Mouse (Mus musculus) neural tube, embryonic 11.5 days (tissue): Measurements from ENCODE around the gene Igf2r. TPM values are rescaled to one million over a fixed set of nuclear protein-coding genes. Genes with fewer than 3 reads are reported as not detected.

Experiments
- ATAC-seq: fragments of 200-750 bp; cut with Nextera tagmentation; 2 replicates; pipeline ENCODE4 v1.8.0; 2017; ENCODE audit warnings: moderate number of reproducible peaks, mild to moderate bottlenecking, moderate TSS enrichment, moderate library complexity; ENCODE audit not compliant: insufficient read depth, low FRiP score, low TSS enrichment
- DNase-seq: peaks from one replicate; pipeline ENCODE4 v3.0.0-alpha.2; 2015; ENCODE audit warnings: low spot score
- H3K27ac ChIP-seq: fragments of 300-500 bp; sonication (generic); 2 replicates; pipeline ENCODE4 v1.5.1; 2014; ENCODE audit warnings: low read depth, mild to moderate bottlenecking, low read length
- H3K27me3 ChIP-seq: fragments of 300-500 bp; sonication (generic); 2 replicates; pipeline ENCODE4 v1.6.1; 2014; ENCODE audit warnings: mild to moderate bottlenecking, low read length, mixed read lengths; ENCODE audit not compliant: control insufficient read depth, insufficient read depth
- H3K36me3 ChIP-seq: fragments of 300-500 bp; sonication (generic); 2 replicates; pipeline ENCODE4 v1.6.1; 2014; ENCODE audit warnings: mild to moderate bottlenecking, low read length, moderate library complexity, mixed read lengths; ENCODE audit not compliant: control insufficient read depth, insufficient read depth
- H3K4me1 ChIP-seq: fragments of 300-500 bp; sonication (generic); 2 replicates; pipeline ENCODE4 v1.6.1; 2014; ENCODE audit warnings: low read length, mixed read lengths; ENCODE audit not compliant: control insufficient read depth, insufficient read depth
- H3K4me2 ChIP-seq: fragments of 300-500 bp; sonication (generic); 2 replicates; pipeline ENCODE4 v1.6.1; 2014; ENCODE audit warnings: low read depth, mild to moderate bottlenecking, moderate library complexity
- H3K4me3 ChIP-seq: fragments of 300-500 bp; sonication (generic); 2 replicates; pipeline ENCODE4 v1.5.1; 2014; ENCODE audit warnings: low read depth, low read length
- H3K9ac ChIP-seq: fragments of 300-500 bp; sonication (generic); 2 replicates; pipeline ENCODE4 v1.6.1; 2014; ENCODE audit warnings: mild to moderate bottlenecking, low read length
- H3K9me3 ChIP-seq: fragments of 300-500 bp; sonication (generic); 2 replicates; pipeline ENCODE4 v1.6.1; 2016; ENCODE audit warnings: low read length; ENCODE audit not compliant: control insufficient read depth
- WGBS: fragments of 180-500 bp; shearing (Covaris S2); extraction: QIAGEN DNeasy Blood & Tissue Kit; methylation state at CpG from one replicate; pipeline ENCODE4 v1.1.7; 2014; 5-methylcytosine and 5-hydroxymethylcytosine counted together
- polyA plus RNA-seq: library from polyadenylated mRNA; unstranded; fragments of >200 nt; fragmentation: Nextera tagmentation; extraction: Ambion mirVana; gene quantifications from 2 replicates; pipeline ENCODE4 v1.2.1, GENCODE M21; 2014

The Igf2r gene
- polyA plus RNA-seq, 1 experiment from 2014 or later, result 24.1 TPM

DNA sequence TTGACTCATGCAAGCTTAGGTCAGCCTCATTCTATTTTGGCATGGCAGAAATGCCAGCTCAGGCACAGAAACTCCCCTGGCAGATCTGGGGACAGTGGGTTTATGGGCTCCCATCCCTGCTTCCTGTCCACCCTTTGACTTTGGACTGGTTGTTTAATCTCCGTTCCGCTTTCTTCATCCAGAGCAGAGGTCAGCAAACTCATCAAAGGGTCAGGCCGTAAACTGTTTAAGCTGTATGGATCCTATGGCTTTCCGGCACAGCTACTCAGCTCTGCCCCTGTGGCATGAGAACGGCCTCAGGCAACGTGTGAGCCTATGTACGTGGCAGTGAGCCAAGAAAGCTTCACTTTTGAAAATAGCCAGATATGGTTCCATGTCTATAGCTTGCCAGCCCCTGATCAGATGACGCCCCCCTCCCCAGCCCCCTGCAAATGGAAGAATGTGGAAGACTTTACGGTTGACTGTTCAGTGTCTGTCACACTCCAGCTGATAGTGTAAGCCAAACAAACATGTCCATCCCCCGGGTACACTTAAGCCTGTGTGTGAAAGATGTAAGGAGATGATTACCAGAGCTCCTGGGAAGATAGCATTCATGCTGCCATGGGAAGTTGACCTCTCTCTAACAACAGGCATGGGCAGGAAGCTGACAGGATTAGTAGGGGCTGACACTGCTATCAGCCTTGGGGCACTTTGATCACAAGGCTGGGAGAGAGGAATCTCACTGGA lies 21.1 kb upstream of the Igf2r start:
- Histone ChIP-seq H3K4me3 (no peak overlapping the region), H3K9ac (no peak overlapping the region), H3K36me3 (no peaks in the 10 kb centered on the region), H3K27me3 (no peaks in the 10 kb centered on the region), H3K4me2 (no peak overlapping the region), H3K27ac (peak overlapping the region; percentile 11; the same call in 1 of the 2 replicates), H3K9me3 (no peaks in the 10 kb centered on the region), H3K4me1 (0 out of 2 replicates have a peak, but pooled peaks cover 2% of the 10 kb centered on the region)
- DNase-seq (peak; percentile 40), ATAC-seq (no peak)
- WGBS, result 23% methylated on average over 10 of the region's 10 CpGs

- no peak for DNase-seq
- no peaks in the 10 kb centered on the region for H3K27me3 ChIP-seq
- H3K4me1 ChIP-seq, result no peaks in the 10 kb centered on the region
- ATAC-seq, result no peak
- H3K36me3 ChIP-seq, result no peaks in the 10 kb centered on the region
- H3K9ac ChIP-seq, result no peak overlapping the region
- no peaks in the 10 kb centered on the region for H3K9me3 ChIP-seq
- H3K27ac ChIP-seq, result no peak overlapping the region
- WGBS, result 78% methylated on average over 11 of the region's 11 CpGs
- H3K4me2 ChIP-seq, result no peak overlapping the region
- H3K4me3 ChIP-seq, result no peak overlapping the region
These were observed 13.7 kb upstream of the Igf2r start for GRCm38 (mm10) chr17:12782861-12783847.

GRCm38 (mm10) chr17:12781101-12781500 lies 11.6 kb upstream of the Igf2r start:
- no peak for ATAC-seq
- Histone ChIP-seq H3K4me2 (no peak overlapping the region), H3K4me3 (no peak overlapping the region), H3K27ac (no peak overlapping the region), H3K27me3 (no peaks in the 10 kb centered on the region), H3K4me1 (no peaks in the 10 kb centered on the region), H3K36me3 (no peaks in the 10 kb centered on the region), H3K9me3 (no peaks in the 10 kb centered on the region), H3K9ac (no peak overlapping the region)
- peak; percentile 57 for DNase-seq
- WGBS, result 54% methylated on average over 5 of the region's 5 CpGs

GRCm38 (mm10) chr17:12780125-12780524 lies 10.7 kb upstream of the Igf2r start:
- ATAC-seq (no peak), DNase-seq (no peak)
- Histone ChIP-seq H3K4me2 (no peak overlapping the region), H3K9me3 (no peaks in the 10 kb centered on the region), H3K27me3 (no peaks in the 10 kb centered on the region), H3K4me3 (no peak overlapping the region), H3K4me1 (no peaks in the 10 kb centered on the region), H3K36me3 (no peaks in the 10 kb centered on the region), H3K9ac (no peak overlapping the region), H3K27ac (no peak overlapping the region; the same call in 1 of the 2 replicates)
- WGBS, result 35% methylated on average over 8 of the region's 8 CpGs

- H3K36me3 ChIP-seq, result no peaks in the 10 kb centered on the region
- H3K27ac ChIP-seq, result no peak overlapping the region
- no peaks in the 10 kb centered on the region for H3K9me3 ChIP-seq
- no peak overlapping the region for H3K4me3 ChIP-seq
- no peak overlapping the region for H3K4me2 ChIP-seq
- ATAC-seq (no peak), DNase-seq (no peak)
- no peak overlapping the region for H3K9ac ChIP-seq
- 91% methylated on average over 3 of the region's 3 CpGs for WGBS
- H3K4me1 ChIP-seq, result no peaks in the 10 kb centered on the region
- no peaks in the 10 kb centered on the region for H3K27me3 ChIP-seq
These were observed 10.0 kb upstream of the Igf2r start for GRCm38 (mm10) chr17:12779442-12779841.

GRCm38 (mm10) chr17:12773956-12774355 lies 4.5 kb upstream of the Igf2r start:
- peaks cover under 1% of the 10 kb centered on the region; the same call in 1 of the 2 replicates for H3K4me1 ChIP-seq
- no peak for DNase-seq
- ATAC-seq, result no peak
- 0 out of 2 replicates have a peak, but pooled peaks cover 1% of the 10 kb centered on the region for H3K36me3 ChIP-seq
- H3K4me2 ChIP-seq, result no peak overlapping the region
- H3K9ac ChIP-seq, result no peak overlapping the region
- no peak overlapping the region for H3K27ac ChIP-seq
- 81% methylated on average over 3 of the region's 3 CpGs for WGBS
- H3K4me3 ChIP-seq, result no peak overlapping the region
- no peaks in the 10 kb centered on the region; the same call in 1 of the 2 replicates for H3K9me3 ChIP-seq
- H3K27me3 ChIP-seq, result no peaks in the 10 kb centered on the region

DNA sequence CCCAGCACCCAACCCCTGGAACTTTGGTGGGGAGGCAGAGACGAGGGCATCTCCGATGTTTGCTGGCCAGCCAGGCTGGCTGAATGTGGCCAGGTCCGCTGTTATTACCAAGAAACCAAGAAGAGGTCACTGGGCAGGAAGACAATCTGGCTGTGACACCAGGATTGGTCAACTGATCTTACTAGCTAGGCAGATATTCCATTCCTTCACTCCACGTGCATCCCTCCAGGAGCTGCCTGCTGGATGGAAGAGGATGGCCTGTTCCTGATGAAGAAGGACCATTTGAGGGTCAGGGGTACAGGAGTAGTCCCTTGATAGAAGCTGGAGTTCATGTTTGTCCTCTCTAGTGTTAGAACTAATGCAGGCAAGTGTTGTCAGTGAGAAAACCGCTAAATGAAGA lies 1.0 kb upstream of the Igf2r start:
- DNase-seq (no peak), ATAC-seq (no peak)
- Histone ChIP-seq H3K4me3 (no peak overlapping the region), H3K36me3 (0 out of 2 replicates have a peak, but pooled peaks cover 2% of the 10 kb centered on the region), H3K4me2 (no peak overlapping the region), H3K27me3 (no peaks in the 10 kb centered on the region), H3K27ac (no peak overlapping the region), H3K9me3 (no peaks in the 10 kb centered on the region; the same call in 1 of the 2 replicates), H3K9ac (no peak overlapping the region), H3K4me1 (peaks cover 9% of the 10 kb centered on the region; the same call in 1 of the 2 replicates)
- 86% methylated on average over 5 of the region's 5 CpGs for WGBS

DNA sequence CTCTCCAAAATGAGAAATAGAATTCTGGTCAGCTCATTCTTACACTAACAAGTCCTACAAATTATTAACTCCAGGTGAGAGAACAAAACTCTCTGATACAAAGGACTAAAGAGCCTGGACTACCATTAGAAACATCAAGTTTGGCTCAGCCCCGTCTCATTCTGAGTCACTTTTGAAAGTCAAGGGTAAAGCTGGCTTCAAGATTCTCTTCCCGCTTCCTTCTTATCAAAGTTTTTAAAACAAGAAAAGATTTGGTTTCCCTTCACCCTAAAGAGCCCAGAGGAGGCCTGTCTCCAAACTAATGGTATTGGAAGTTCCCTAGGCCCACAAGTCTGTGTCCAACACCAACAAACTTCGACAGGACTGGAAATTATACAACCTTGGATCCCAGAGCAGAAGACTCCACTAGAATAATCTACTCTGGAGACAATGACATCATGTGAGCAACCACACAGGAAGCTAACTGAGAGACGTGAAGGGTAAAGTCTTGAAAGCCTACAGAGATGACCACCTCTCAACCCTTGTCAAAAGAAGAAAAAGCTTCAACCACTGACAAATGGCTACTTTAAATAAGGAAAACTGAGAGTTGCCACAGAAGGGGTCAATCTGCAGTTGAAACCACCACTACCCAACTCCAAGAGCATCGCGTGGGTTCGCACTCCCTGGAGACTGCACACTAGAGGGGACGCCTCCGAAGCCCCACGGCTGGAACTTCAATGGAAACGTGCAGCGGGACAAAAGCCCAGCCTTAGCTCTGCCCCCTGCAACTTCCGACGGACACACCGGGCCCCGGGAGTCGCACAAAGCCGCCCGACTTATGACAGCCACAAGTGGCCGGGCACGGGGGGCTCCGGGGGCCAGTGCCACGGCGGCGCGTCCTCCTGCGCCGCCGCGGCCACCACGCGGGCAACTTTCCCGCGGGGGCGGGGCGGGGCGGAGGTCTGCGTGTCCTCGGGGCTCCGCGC lies 767 bp downstream of the Igf2r start:
- H3K4me3 ChIP-seq, result peak overlapping the region; percentile 82
- H3K36me3 ChIP-seq, result 0 out of 2 replicates have a peak, but pooled peaks cover 2% of the 10 kb centered on the region
- DNase-seq (no peak), ATAC-seq (no peak; the same call in 1 of the 2 replicates)
- peak overlapping the region; percentile 39; the same call in 1 of the 2 replicates for H3K27ac ChIP-seq
- H3K4me2 ChIP-seq, result peak overlapping the region; percentile 84
- peaks cover 9% of the 10 kb centered on the region; the same call in 1 of the 2 replicates for H3K4me1 ChIP-seq
- H3K9ac ChIP-seq, result peak overlapping the region; percentile 82
- H3K9me3 ChIP-seq, result no peaks in the 10 kb centered on the region; the same call in 1 of the 2 replicates
- WGBS, result 18% methylated on average over 38 of the region's 41 CpGs
- H3K27me3 ChIP-seq, result no peaks in the 10 kb centered on the region
